In the genomic region with DNA sequence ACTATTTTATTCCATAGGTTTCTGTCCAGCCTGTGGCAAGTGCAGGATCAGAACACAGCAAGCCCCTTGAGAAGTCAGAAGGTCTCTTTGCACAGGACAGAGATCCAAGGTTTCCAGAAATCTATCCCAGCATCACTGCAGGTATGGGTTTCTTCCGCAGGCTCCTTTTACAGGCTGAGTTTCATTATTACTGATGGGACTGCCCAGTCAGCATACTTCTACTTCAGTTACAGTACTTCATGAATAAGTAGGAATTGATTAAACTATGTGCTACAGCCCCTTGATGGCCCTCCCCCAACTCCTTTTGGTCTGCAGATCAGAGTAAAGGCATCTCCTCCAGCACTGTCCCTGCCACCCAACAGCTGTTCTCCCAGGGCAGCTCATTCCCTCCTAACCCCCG, we compare ENCODE assay signal across 32 mouse cellular contexts. TPM values are rescaled to one million over a fixed set of nuclear protein-coding genes. Genes with fewer than 3 reads are reported as not detected.
"Had no signal": no experiment of that assay in that cellular context is flagged by ENCODE, and none has a peak within 500 bp of the region (broad histone marks: within the 10 kb centered on the region; RNA-seq: fewer than 3 reads in every experiment).

No protein-coding gene starts in this region.

- H3K4me1 ChIP-seq: heart, embryonic 10.5 days; heart, embryonic 12.5 days; heart, embryonic 13.5 days; heart, embryonic 15.5 days; hindbrain, embryonic 10.5 days; hindbrain, embryonic 12.5 days; hindbrain, embryonic 13.5 days; hindbrain, embryonic 15.5 days; intestine, embryonic 15.5 days; kidney, embryonic 15.5 days had no signal

- H3K4me3 ChIP-seq: heart, embryonic 10.5 days; heart, embryonic 12.5 days; heart, embryonic 13.5 days; heart, embryonic 15.5 days; hindbrain, embryonic 10.5 days; hindbrain, embryonic 12.5 days; hindbrain, embryonic 13.5 days; hindbrain, embryonic 15.5 days; intestine, embryonic 15.5 days; kidney, embryonic 15.5 days; layer of hippocampus, adult 2 months; left cerebral cortex, adult 2 months had no signal

- H3K9me3 ChIP-seq: heart, embryonic 10.5 days; heart, embryonic 12.5 days; heart, embryonic 13.5 days; heart, embryonic 15.5 days; hindbrain, embryonic 10.5 days; hindbrain, embryonic 12.5 days; hindbrain, embryonic 13.5 days; hindbrain, embryonic 15.5 days; intestine, embryonic 15.5 days; kidney, embryonic 15.5 days had no signal

- H3K9ac ChIP-seq: heart, embryonic 12.5 days; heart, embryonic 13.5 days; heart, embryonic 15.5 days; hindbrain, embryonic 12.5 days; hindbrain, embryonic 13.5 days; hindbrain, embryonic 14.5 days; hindbrain, embryonic 15.5 days; intestine, embryonic 15.5 days; kidney, embryonic 15.5 days had no signal

- DNase-seq: heart, postnatal 10 days; heart, postnatal 14 days; heart, postnatal 36 days; heart, postnatal 4 days; kidney, adult 11 months; kidney, adult 18-20 months; kidney, adult 2 months; kidney, adult 8-10 months; kidney, adult 9 months; kidney, postnatal 10 days; kidney, postnatal 14 days; kidney, postnatal 25 days; kidney, postnatal 36 days; kidney, postnatal 4 days; layer of hippocampus, postnatal 36 days had no signal

- H3K27me3 ChIP-seq: heart, embryonic 12.5 days; heart, embryonic 13.5 days; heart, embryonic 15.5 days; hindbrain, embryonic 12.5 days; hindbrain, embryonic 13.5 days; hindbrain, embryonic 15.5 days; intestine, embryonic 15.5 days; kidney, embryonic 15.5 days had no signal

- H3K27ac ChIP-seq: heart, embryonic 10.5 days; heart, embryonic 13.5 days; heart, embryonic 15.5 days; hindbrain, embryonic 10.5 days; hindbrain, embryonic 12.5 days; hindbrain, embryonic 13.5 days; hindbrain, embryonic 14.5 days; hindbrain, embryonic 15.5 days; hindbrain, postnatal 0 days; intestine, embryonic 15.5 days; kidney, embryonic 15.5 days; kidney, postnatal 0 days; layer of hippocampus, adult 2 months; left cerebral cortex, adult 2 months had no signal

- H3K4me2 ChIP-seq: heart, embryonic 11.5 days; heart, embryonic 12.5 days; heart, embryonic 13.5 days; heart, embryonic 15.5 days; hindbrain, embryonic 12.5 days; hindbrain, embryonic 13.5 days; hindbrain, embryonic 14.5 days; hindbrain, embryonic 15.5 days; intestine, embryonic 15.5 days; kidney, embryonic 15.5 days had no signal

RNA-seq across cellular contexts. Expression of a gene that starts 8.8 kb away (rescaled TPM):
- total RNA-seq: hematopoietic stem cell, adult 5-6 weeks had no signal
